Mouse (Mus musculus) testis, adult 2 months (tissue): ENCODE measurements at regions not wholly inside any gene's neighbourhood (a gene's known extent, or its start where the extent isn't known, plus 50 kb on each side); places are given as distances from the start of the nearest gene placed in this dataset.

ENCODE experiments used
- CTCF ChIP-seq: fragments of 200-500 bp; IDR thresholded peaks from 2 replicates; pipeline ENCODE4 v1.5.1; 2012; ENCODE audit warnings: low read depth, mild to moderate bottlenecking, inconsistent platforms, low read length, moderate library complexity; ENCODE audit not compliant: control insufficient read depth, insufficient read depth, insufficient replicate concordance
- POLR2A ChIP-seq: fragments of 200-500 bp; IDR thresholded peaks from 2 replicates; pipeline ENCODE4 v1.6.1; 2012; ENCODE audit warnings: low read depth, mild to moderate bottlenecking, inconsistent platforms, low read length, moderate library complexity; ENCODE audit not compliant: control insufficient read depth

GRCm38 (mm10) chr1:75937331-75937730, 391.3 kb downstream of the Slc4a3 start:
- TF ChIP-seq POLR2A, result no peak
- TF ChIP-seq CTCF, result no peak
